Mouse (Mus musculus) common myeloid progenitor, adult 5-6 weeks (primary cell): ENCODE results near the gene Strbp. TPM values are rescaled to one million over a fixed set of nuclear protein-coding genes. Genes with fewer than 3 reads are reported as not detected.

Experiments used
- ATAC-seq: replicated peaks from 2 replicates; pipeline ENCODE4 v1.8.0; 2016; ENCODE audit warnings: low read depth, mild to moderate bottlenecking, moderate TSS enrichment, inconsistent platforms; ENCODE audit not compliant: poor library complexity, severe bottlenecking
- total RNA-seq: library from RNA; stranded (forward); fragments of 200-1000, 187-1606 nt; gene quantifications from 2 replicates; pipeline ENCODE4 v1.2.3, GENCODE M21; 2017

Gene Strbp
- total RNA-seq, 1 experiment from 2014 or later: 78.9 TPM

DNA sequence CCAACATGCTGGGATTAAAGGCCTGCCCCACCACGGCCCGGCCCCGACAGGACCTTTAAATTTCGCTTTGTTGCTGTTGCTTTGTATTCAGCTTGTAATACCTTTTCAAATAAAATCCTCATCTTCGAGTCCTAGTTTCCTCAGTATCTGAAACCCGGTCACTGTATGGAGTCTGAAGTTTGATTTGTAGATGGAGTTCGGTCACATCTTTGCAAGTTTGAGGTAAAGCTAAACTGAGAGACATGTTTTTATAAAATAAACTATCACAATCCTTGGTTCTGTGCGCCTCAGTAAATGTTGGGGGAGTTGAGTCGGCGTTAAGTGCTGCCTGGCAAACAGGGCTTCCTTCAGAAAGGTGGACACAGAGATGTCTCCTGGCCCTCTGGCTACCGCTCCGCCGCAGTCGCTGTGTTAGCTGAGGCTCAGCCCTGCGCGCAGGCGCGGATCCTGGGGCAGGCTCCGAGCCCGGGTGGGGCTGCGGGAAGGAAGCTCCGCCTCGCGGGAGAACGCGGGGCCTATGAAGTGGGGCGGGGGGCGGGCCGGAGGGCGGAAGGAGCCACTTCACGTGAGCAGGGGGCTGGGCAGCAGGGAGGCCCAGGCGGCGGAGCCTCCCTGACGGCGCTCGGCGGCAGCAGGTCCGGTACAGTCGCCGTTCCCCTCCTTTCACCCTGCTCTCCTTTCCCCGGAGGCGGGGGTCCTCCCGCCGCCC lies 251.8 kb downstream of the Strbp start:
- ATAC-seq: peak; percentile 98

DNA sequence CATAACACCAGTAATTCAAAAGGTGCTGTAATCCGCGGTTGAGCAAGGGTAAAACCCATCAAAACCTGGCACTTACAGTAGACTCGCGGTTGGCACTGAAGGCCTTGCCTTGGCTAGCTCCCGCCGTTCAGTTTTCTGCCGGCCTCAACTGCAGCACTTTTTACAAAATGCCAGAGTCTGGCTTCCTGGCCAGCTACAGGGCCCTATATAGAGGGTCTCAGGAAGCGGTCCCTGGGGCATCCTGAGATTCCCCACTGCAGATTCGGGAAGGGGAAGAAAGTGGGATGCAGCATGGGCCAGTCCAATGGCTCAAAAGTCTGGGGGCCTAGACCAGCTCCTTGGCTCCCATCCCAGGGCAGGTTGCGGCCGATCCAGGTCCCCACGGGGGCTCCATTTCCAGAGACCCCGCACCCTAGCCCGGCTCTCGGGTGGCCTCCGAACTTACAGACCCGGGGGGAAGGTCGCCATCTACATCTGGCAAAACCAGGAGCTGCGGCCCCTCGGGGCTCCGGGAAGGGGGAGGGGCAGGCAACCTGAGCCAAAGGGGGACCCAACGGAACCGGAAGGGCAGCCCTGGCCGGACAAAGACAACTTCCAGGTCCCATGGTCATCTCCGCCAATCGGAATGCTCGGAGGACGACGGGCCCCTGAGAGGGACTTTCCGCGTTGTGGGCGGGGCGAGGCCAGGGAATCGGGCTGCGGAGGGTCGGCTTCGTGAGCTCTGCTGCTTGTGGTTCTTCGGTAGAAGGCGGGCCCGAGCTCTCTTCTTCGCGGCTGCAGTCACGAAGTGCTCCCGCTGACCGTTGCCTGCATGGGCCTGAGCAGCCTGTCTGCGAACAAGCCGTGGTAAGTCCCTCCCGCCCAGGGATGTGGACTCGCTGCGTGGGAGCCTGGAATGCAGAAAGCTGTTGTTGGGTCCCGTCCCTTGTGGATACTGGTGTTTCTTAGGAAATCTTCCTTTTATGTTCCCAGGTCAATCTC lies 260.8 kb downstream of the Strbp start, which contains the start of the genes Zbtb26, Zbtb6 and Rabgap1:
TSS of gene Zbtb26 (minus strand) at position 525 of the 981 bp plus-strand sequence.
TSS of gene Zbtb6 (minus strand) at position 561 of the 981 bp plus-strand sequence.
TSS of gene Rabgap1 (plus strand) at position 669 of the 981 bp plus-strand sequence.
- ATAC-seq: peak; percentile 99

Other genes starting within 250 kb of the Strbp start
- gene Gpr21, start 187.5 kb downstream of the Strbp start, total RNA-seq: 1.2 and 2.1 TPM in 2 replicates
- gene Crb2, start 72.4 kb upstream of the Strbp start, total RNA-seq: not detected in 2 replicates